Mouse (Mus musculus) thymus, adult 2 months (tissue): ENCODE measurements around the gene Add1. TPM values are rescaled to one million over a fixed set of nuclear protein-coding genes. Genes with fewer than 3 reads are reported as not detected.

Experiments used
- DNase-seq: peaks from one replicate; pipeline ENCODE4 v3.0.0; 2021
- H3K27ac ChIP-seq: fragments of 200-500 bp; 2 replicates; pipeline ENCODE4 v1.5.1; 2012; ENCODE audit warnings: low read length, control low read depth; ENCODE audit not compliant: control insufficient read depth, insufficient read depth
- H3K27me3 ChIP-seq: fragments of 200-500 bp; 2 replicates; pipeline ENCODE4 v1.6.1; 2012; ENCODE audit warnings: mild to moderate bottlenecking, low read length, moderate library complexity, mixed read lengths; ENCODE audit not compliant: control insufficient read depth, insufficient read depth
- H3K36me3 ChIP-seq: fragments of 200-500 bp; 2 replicates; pipeline ENCODE4 v1.6.1; 2012; ENCODE audit warnings: mild to moderate bottlenecking, low read length, moderate library complexity; ENCODE audit not compliant: control insufficient read depth, insufficient read depth
- H3K4me1 ChIP-seq: fragments of 200-500 bp; replicated peaks from 2 replicates; pipeline ENCODE4 v1.6.1; 2012; ENCODE audit warnings: low read length; ENCODE audit not compliant: control insufficient read depth, insufficient read depth
- H3K4me3 ChIP-seq: fragments of 200-500 bp; 2 replicates; pipeline ENCODE4 v1.5.1; 2012; ENCODE audit warnings: mild to moderate bottlenecking, low read length, control low read depth, moderate library complexity; ENCODE audit not compliant: control insufficient read depth, insufficient read depth
- CTCF ChIP-seq: fragments of 200-500 bp; IDR thresholded peaks from 2 replicates; pipeline ENCODE4 v1.5.1; 2012; ENCODE audit warnings: mild to moderate bottlenecking, control low read depth, low read length, moderate library complexity, borderline replicate concordance; ENCODE audit not compliant: control insufficient read depth, poor library complexity, insufficient read depth; ENCODE audit errors: extremely low read depth
- POLR2A ChIP-seq: fragments of 200-500 bp; IDR thresholded peaks from 2 replicates; pipeline ENCODE4 v1.6.1; 2012; ENCODE audit warnings: mild to moderate bottlenecking, low read length, control low read depth, moderate library complexity; ENCODE audit not compliant: control insufficient read depth, poor library complexity, insufficient read depth; ENCODE audit errors: extremely low read depth
- WGBS: fragments of 180-500 bp; shearing (Covaris S2); methylation state at CpG from one replicate; pipeline ENCODE4 v1.1.7; 2018; 5-methylcytosine and 5-hydroxymethylcytosine counted together
- polyA plus RNA-seq: library from polyadenylated mRNA; depleted of rRNA; stranded (reverse); fragments of >200 nt; gene quantifications from 2 replicates; pipeline ENCODE4 v1.2.3, GENCODE M21; 2012

Gene Add1
- polyA plus RNA-seq, 1 experiment, result 224 TPM

GRCm38 (mm10) chr5:34636481-34637287, 63.2 kb downstream of the Add1 start, which contains the start of gene Mfsd10:
Gene Mfsd10, minus strand, starts transcription at chr5:34637212.
- H3K4me3 ChIP-seq, result peak within 1 kb of the TSS; percentile 76
- H3K36me3 ChIP-seq, result no peaks in the 10 kb centered on the region; the same call in 1 of the 2 replicates
- 0 out of 2 replicates have a peak, but pooled peaks have one; percentile 57 for TF ChIP-seq CTCF
- TF ChIP-seq POLR2A, result 0 out of 2 replicates have a peak, but pooled peaks have one; percentile 30
- peak; percentile 78 for DNase-seq
- no peaks in the 10 kb centered on the region for H3K27me3 ChIP-seq
- under 1% methylated on average over 48 of the region's 48 CpGs for WGBS
- peak within 1 kb of the TSS; percentile 46 for H3K27ac ChIP-seq
- H3K4me1 ChIP-seq, result peaks cover 24% of the 10 kb centered on the region

- TF ChIP-seq CTCF, result no peak
- TF ChIP-seq POLR2A, result no peak
- H3K4me1 ChIP-seq, result peaks cover 24% of the 10 kb centered on the region
- H3K27ac ChIP-seq, result no peak overlapping the region
- H3K4me3 ChIP-seq, result no peak overlapping the region
- no peaks in the 10 kb centered on the region for H3K27me3 ChIP-seq
- H3K36me3 ChIP-seq, result no peaks in the 10 kb centered on the region; the same call in 1 of the 2 replicates
- no peak for DNase-seq
- 88% methylated on average over 7 of the region's 7 CpGs for WGBS
These were observed 64.2 kb downstream of the Add1 start for GRCm38 (mm10) chr5:34637591-34638156.

GRCm38 (mm10) chr5:34641991-34642390, 68.5 kb downstream of the Add1 start:
- no peak overlapping the region for H3K27ac ChIP-seq
- no peak for TF ChIP-seq POLR2A
- TF ChIP-seq CTCF, result no peak
- 95% methylated on average over 3 of the region's 3 CpGs for WGBS
- no peaks in the 10 kb centered on the region for H3K27me3 ChIP-seq
- no peaks in the 10 kb centered on the region for H3K4me1 ChIP-seq
- DNase-seq, result no peak
- peaks cover 16% of the 10 kb centered on the region for H3K36me3 ChIP-seq
- H3K4me3 ChIP-seq, result no peak overlapping the region

- WGBS, result 77% methylated on average over 5 of the region's 5 CpGs
- Histone ChIP-seq H3K4me3 (no peak overlapping the region), H3K27ac (no peak overlapping the region), H3K4me1 (no peaks in the 10 kb centered on the region), H3K36me3 (peaks cover 22% of the 10 kb centered on the region), H3K27me3 (no peaks in the 10 kb centered on the region)
- TF ChIP-seq POLR2A, result no peak
- TF ChIP-seq CTCF, result no peak
- DNase-seq, result peak; percentile 51
These were observed 69.5 kb downstream of the Add1 start for GRCm38 (mm10) chr5:34642932-34643331.

- TF ChIP-seq POLR2A (no peak), CTCF (peak; percentile 28; the same call in 1 of the 2 replicates)
- no peak overlapping the region for H3K27ac ChIP-seq
- DNase-seq, result peak; percentile 69
- 53% methylated on average over 4 of the region's 4 CpGs for whole genome bisulfite sequencing
- peaks cover 66% of the 10 kb centered on the region for H3K36me3 ChIP-seq
- H3K27me3 ChIP-seq, result no peaks in the 10 kb centered on the region
- H3K4me3 ChIP-seq, result no peak overlapping the region
- H3K4me1 ChIP-seq, result no peaks in the 10 kb centered on the region
These were observed 74.1 kb downstream of the Add1 start for GRCm38 (mm10) chr5:34647581-34647980.

- H3K4me3 ChIP-seq, result no peak overlapping the region
- TF ChIP-seq CTCF (no peak), POLR2A (no peak)
- no peaks in the 10 kb centered on the region for H3K4me1 ChIP-seq
- DNase-seq, result no peak
- 94% methylated on average over 5 of the region's 5 CpGs for WGBS
- H3K36me3 ChIP-seq, result peaks cover 78% of the 10 kb centered on the region
- no peak overlapping the region for H3K27ac ChIP-seq
- H3K27me3 ChIP-seq, result no peaks in the 10 kb centered on the region
These were observed 79.5 kb downstream of the Add1 start for GRCm38 (mm10) chr5:34652961-34653360.
